Mouse (Mus musculus) ovary, postnatal 14 days (tissue): Measurements from ENCODE around the gene Prdm8.

ENCODE experiments used
- DNase-seq: peaks from one replicate; pipeline ENCODE4 v3.0.0; 2022; ENCODE audit warnings: low spot score

Prdm8 gene

DNA sequence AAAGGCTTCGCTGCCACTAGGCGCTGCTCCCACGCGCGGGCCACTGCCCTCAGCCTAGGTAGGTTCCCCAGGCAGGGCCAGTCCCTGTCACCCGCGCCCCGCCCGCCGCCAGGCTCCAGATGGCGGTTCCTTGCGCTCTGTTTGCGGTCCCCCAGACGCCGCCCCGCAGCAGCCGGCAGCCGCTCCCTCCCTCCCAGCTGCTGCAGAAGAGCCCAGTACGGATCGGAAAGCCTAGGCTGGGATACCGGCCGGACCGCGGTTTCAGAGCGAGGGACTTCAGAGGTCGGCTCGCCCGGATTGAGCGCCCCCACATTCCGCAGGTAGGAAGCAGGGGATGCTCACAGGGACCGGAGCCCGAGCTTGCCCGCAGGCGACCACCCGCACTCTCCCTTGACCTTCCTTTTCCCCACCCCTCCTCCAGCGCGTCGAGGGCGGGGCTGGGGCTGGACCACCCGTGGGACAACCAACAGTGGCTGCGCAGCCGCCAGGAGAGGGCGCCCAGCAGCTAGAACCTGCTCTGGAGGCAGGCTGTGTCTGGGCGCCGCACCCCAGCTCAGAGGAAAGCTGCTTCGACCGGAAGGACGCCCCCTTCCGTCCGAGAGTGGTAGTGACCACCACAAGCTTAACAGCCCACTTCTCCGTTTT is at the start of gene Prdm8:
Gene Prdm8 (plus strand): TSS at position 19 of the 645 bp plus-strand sequence.
- peak; percentile 72 for DNase-seq

GRCm38 (mm10) chr5:98127074-98127473 is 39.9 kb upstream of the Prdm8 start:
- no peak for DNase-seq

DNA sequence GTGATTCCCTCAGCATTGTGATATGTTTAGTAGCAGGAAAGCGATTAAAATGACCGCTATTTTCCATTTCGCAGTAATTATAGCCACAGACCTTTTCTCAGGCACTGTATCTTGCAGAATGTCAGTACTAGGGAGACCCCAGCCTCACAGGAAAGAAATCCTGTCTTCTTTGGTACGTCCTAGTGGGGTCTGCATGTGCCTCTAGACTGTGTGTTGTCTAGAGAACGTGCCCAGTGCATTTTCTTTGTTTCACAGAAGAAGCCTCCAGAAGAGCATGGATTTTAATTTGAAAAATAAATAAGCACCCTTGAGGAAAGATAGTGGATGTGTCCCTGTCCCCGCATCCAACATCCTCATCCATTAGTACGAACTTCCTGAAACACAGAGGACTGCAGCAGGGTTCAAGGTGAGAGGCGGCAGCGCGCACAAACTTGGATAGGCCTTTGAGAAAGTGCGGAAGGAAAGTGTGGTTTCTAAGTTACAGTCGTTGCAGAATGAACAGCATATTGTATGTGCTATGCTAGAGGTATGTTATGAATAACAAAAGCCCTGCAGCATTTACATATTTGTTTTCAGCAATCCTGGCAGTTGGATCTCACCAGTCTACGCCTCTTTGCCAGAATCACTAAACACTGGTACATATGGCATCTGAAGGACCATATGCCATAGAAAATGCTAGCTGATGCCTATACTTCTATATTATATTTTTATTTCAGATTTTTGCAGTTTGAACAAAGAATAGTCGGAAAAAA is 28.3 kb upstream of the Prdm8 start:
- no peak for DNase-seq

DNA sequence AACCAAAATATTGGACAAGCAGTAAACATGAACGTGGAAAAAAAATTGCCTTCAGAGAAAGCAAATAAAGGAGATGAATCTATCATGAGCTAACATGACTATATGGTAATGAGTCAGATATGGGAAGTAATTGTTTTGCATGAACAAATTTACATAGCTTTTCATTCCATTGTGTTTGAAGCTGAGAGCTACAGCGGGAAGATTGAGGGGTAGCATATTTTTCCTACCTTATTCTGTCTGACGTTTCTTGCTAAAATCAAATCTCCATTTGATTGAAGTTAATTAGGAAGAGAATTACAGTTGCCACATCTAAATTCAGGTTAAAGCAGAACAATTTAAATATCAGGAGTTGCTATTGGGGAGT is 27.7 kb upstream of the Prdm8 start:
- no peak for DNase-seq

DNA sequence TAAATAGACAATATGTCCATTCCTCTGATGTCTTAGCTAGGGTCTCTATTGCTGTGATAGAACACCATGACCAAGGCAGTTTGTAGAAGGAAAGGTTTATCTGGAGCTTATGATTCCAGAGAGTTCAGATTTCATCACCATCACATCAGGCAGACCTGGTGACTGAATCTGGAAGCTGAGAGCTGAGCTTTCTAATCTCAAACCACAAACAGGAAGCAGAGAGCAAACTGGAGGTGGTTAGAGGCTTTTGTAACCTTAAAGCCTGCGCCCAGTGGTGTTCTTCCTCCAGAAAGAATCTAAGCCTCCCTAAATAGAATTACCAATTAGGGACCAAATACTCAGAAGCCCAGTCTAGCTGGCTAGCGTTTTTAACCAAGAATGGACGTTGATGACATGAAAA is 20.1 kb upstream of the Prdm8 start:
- no peak for DNase-seq

DNA sequence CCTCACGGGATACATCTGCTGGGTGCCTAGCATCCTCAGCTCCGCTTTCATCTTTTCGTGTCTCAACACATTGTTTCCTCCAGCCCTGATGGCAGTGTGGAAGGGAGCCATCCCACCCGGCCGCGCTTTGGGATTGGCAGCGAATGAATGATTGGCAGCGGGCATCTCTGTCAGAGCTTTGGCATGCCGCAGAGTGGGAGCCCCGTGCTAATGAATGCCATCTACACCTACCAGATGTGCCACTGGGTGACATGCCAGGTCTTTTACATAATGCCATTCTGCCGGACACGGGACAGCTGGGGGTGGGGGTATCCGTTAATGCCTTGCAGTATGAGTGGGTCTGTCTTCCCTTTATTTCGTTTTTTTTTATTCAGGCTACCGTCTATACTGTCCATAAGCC is 882 bp upstream of the Prdm8 start:
- DNase-seq = no peak

DNA sequence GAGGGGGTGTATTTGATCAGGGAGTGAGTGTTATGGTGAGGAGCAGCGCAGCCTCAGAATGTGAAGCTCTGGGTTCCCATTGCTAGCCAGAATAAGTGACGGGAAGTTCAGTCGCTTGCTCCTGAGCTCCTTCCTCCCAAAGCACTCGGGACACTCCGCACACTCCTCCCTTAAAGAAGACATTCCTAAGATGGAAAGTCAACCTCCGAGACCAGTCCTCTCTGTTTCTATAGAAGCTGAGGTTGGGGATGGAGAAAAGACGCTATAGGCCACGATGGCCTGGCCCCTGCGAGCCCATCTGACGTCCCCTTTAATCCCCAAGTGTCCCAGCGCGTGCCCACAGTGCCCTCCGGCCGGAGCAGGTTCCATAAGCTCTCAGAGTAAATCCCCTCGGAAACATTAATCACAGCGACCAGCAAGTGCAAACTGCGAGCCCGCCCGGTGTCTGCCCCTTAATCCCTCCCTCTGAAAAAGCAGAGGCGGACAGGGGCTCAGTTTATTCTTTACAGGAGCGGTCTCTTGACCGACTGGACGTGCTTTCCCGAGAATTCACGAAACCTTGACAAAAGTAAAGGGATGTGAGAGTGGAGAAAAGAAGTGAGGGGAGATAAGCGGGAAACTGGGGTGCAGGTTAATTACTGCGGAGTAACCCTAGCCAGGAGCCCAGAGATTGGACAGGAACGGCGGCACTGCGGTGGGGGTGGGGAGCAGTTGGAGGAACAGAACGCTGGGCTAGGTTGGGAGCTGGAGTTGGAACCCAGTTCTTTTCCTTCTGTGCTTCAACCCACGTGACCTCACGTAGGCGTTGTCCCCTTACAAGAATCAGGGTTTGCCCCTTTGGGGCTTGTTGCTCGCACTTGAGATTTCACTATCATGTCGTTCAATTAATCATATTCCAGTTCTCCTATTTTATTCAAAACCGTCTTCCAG is 1.6 kb downstream of the Prdm8 start:
- no peak for DNase-seq

DNA sequence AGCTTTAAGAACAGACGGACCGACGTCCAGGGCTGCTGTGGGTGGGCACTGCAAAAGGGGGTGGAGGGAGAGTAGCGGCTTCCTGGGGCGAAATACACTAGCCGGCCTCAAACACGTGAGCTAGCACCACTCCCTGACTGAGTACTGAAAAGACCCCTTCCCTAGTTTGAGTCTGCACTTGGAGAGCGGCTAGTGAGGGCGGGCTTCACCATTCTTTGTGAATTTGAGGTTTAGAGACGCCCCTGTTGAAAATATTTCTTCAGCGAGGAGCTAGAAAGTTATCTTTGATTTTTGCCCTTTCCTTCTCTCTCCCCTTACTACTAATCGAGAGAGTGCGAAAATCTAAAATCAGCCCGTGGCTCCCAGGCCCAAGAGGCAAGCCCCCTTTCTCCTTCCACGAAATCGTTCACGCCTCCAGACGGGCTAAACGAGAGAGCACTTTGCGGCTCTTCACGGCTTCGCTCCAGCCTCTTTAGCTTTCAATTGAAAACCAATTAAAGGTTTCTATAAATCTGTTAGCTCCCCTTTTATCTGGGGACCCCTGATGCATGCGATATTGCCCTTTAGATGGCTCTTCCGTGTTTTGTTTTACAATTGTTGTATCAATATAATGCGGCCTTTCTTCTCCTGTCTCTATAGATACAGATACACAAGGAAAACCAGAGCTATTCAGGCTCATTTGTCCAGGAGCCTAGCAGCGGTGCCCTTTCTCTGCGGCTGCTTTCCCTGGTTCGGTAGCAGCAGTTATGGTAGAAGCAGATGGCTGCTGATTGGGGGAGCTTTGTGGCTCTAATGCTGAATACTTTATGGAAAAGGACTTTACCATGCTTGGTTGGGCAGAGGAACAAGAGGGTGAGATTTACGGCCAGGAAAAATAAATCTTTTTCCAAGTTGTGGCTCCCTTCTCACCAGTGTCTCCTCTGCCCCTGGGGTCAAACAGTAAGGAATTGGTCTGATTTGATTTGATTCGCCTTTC is 2.7 kb downstream of the Prdm8 start:
- DNase-seq = no peak

DNA sequence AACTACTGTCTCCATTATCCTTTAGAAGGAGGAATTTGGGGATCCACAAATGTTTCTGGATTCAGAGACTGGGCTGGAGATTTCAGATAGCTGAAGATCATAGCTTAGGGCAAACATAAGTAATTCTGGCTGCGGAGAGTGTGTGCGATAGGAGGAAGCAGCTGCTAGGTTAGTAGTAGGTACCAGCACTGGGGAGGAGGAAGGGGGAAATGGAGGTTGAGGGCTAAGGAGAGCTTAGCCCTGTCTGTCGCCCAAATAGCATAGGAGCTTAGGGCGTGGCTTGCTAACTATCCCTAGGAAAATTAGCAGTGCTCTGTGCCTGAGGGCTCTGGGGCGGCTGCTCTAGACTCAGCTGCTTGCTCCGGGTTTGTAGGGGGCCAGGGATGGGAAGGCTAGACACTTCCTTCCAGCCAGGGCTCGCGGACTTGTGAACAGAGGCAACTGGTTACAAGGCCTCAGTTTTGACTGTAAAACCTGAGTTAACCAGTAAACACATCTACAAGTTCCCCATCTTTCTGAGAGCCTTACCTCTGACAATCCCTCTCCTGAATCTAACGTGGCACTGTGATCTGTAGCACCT is 4.7 kb downstream of the Prdm8 start:
- no peak for DNase-seq

GRCm38 (mm10) chr5:98172502-98173181 is 5.6 kb downstream of the Prdm8 start:
- DNase-seq = no peak

GRCm38 (mm10) chr5:98173694-98174093 is 6.7 kb downstream of the Prdm8 start:
- DNase-seq = no peak

- DNase-seq = no peak
Observed at GRCm38 (mm10) chr5:98179606-98180005, 12.6 kb downstream of the Prdm8 start.

DNA sequence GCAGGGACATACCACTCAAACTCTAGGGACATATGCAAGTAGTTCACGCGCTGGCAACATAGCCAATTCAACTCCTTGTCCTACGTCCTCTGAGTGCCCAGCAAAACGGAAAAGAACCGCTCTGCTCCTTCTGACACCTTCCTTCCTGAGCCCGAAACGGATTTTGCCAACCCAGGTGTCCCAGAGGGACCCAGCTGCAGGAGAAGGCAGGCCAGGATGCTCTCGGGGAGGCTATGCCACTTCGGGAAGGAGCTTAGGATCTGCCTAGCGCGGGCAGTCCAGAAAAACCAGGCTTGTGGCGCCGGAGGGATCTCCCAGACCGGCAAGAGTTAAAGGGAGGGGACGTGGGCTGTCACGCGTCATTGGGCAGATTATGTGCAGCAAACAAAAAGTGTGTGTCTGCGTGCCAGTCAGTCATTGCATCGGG is 13.5 kb downstream of the Prdm8 start:
- DNase-seq = no peak

DNA sequence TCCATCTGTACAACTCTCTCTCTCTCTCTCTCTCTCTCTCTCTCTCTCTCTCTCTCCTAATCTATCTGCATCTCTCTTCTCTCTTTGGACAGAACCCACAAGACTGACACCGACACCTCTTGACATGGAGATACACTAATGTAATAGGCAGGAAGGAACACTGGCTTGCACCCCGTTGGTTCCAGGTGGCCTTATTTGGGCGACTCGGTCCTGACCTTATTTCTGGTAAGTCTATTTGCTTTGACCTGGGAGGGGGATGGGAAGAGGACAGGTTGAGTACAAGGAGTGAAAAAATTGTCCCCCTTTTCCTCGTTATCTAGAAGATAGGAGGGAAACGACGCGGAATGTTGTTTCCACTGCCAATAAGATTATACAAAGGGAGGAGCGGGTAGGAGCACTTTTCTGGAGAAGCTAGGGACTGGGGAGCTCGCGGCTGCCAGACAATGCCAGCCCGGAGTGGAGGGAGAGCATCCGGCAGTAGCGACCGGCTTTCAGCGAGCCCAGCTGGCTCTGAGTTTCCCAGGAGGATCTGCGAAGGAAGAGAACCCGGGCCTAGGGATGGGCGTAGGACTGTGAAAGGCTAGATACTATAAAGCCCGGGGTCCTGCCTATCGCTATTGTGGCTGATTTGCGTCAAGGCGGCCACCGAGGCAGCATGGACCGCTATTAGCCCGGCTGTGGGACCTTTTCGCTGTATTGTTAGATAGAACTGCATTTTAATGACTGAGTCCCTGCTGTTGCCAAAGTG is 14.1 kb downstream of the Prdm8 start:
- DNase-seq = no peak

- no peak for DNase-seq
Observed at GRCm38 (mm10) chr5:98181686-98182602, 14.9 kb downstream of the Prdm8 start.

- no peak for DNase-seq
Observed at GRCm38 (mm10) chr5:98182603-98182920, 15.6 kb downstream of the Prdm8 start.

GRCm38 (mm10) chr5:98183031-98183595 is 16.1 kb downstream of the Prdm8 start:
- no peak for DNase-seq

DNA sequence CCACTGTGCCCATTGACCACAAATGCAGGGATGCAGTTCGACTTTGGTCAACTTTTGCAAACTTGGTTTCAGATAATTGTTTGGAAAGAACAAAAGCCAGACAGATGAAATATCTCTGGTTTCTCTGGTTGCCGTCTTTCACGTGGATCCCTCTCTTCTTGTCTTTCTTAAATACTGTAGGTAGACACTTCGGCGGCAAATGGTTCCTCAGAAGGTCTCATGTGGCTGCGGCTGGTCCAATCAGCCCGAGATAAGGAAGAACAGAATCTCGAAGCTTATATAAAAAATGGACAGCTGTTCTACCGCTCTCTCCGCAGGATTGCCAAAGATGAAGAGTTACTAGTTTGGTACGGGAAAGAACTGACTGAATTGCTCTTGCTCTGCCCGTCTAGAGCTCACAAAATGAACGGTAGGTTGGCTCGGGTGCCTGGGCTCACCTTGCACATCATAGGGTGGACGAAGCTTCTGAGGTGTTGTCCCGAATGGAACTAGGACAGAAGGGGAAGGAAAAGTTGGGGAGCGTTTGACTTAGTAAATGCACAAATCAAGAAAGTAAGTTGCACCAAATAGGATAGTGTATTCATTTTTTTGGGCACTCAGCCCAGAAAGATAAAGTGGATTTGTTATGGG is 17.4 kb downstream of the Prdm8 start:
- DNase-seq = no peak
